Mouse (Mus musculus) ES-CJ7 (cell line): ENCODE measurements around the gene Prkca.

Experiments used
- DNase-seq: peaks from one replicate; pipeline ENCODE4 v3.0.0; 2011; ENCODE audit warnings: low read depth, low spot score

Prkca gene

GRCm38 (mm10) chr11:107955191-107956062, 388.3 kb downstream of the Prkca start:
- DNase-seq: no peak

- no peak for DNase-seq
These were observed 392.3 kb downstream of the Prkca start for GRCm38 (mm10) chr11:107951431-107951830.

GRCm38 (mm10) chr11:107950658-107951057, 393.1 kb downstream of the Prkca start:
- DNase-seq: no peak

- no peak for DNase-seq
These were observed 393.5 kb downstream of the Prkca start for GRCm38 (mm10) chr11:107950211-107950610.

- no peak for DNase-seq
These were observed 395.8 kb downstream of the Prkca start for GRCm38 (mm10) chr11:107947951-107948350.

GRCm38 (mm10) chr11:107946823-107947222, 396.9 kb downstream of the Prkca start:
- no peak for DNase-seq

- DNase-seq: no peak
These were observed 406.8 kb downstream of the Prkca start for GRCm38 (mm10) chr11:107936929-107937328.

- DNase-seq: no peak
These were observed 412.0 kb downstream of the Prkca start for GRCm38 (mm10) chr11:107931721-107932120.

GRCm38 (mm10) chr11:107931288-107931687, 412.4 kb downstream of the Prkca start:
- peak; percentile 95 for DNase-seq

- no peak for DNase-seq
These were observed 414.0 kb downstream of the Prkca start for GRCm38 (mm10) chr11:107929712-107930111.

GRCm38 (mm10) chr11:107919852-107920508, 423.7 kb downstream of the Prkca start:
- peak; percentile 30 for DNase-seq

GRCm38 (mm10) chr11:107917721-107918235, 425.9 kb downstream of the Prkca start:
- DNase-seq: no peak

- DNase-seq: peak; percentile 25
These were observed 429.0 kb downstream of the Prkca start, which contains the start of gene Cacng5 for GRCm38 (mm10) chr11:107914634-107915226. Cacng5 (minus strand) TSS chr11:107915055.

- DNase-seq: no peak
These were observed 430.4 kb downstream of the Prkca start for GRCm38 (mm10) chr11:107913317-107913716.

GRCm38 (mm10) chr11:107905364-107905763, 438.4 kb downstream of the Prkca start:
- DNase-seq: no peak

- DNase-seq: no peak
These were observed 439.6 kb downstream of the Prkca start for GRCm38 (mm10) chr11:107903966-107904605.

GRCm38 (mm10) chr11:107900470-107900869, 443.3 kb downstream of the Prkca start:
- DNase-seq: peak; percentile 76

- DNase-seq: no peak
These were observed 445.0 kb downstream of the Prkca start for GRCm38 (mm10) chr11:107898698-107899097.

GRCm38 (mm10) chr11:107895635-107896034, 448.1 kb downstream of the Prkca start:
- no peak for DNase-seq

GRCm38 (mm10) chr11:107891377-107891776, 452.4 kb downstream of the Prkca start:
- DNase-seq: peak; percentile 47

- DNase-seq: no peak
These were observed 456.4 kb downstream of the Prkca start for GRCm38 (mm10) chr11:107887342-107887741.
